ENCODE assay signal across 13 mouse cellular contexts in the genomic region with DNA sequence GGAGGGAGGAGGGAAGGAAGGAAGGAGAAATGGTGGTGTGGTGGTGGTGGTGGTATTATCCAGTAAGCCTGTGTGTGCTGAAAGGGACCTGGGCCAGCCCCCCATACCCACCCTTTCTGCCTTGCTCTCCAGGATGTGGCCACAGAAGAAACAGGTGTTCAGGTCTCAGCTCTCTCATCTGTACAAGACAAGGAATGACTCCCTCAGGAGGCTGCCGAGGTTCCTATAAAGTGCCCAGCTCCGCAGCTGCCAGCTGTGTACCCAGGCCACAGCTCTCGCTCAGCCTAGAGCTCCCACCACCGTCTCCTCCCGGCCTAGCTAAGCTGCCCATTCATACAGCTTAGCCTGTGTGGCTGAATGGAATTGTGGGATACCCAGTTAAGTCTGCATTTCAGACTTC.
"Had no signal": no experiment of that assay in that cellular context is flagged by ENCODE, and none has a peak within 500 bp of the region (broad histone marks: within the 10 kb centered on the region; RNA-seq: fewer than 3 reads in every experiment).

No protein-coding gene starts in this region.

- H3K9ac ChIP-seq: limb, embryonic 15.5 days; liver, embryonic 15.5 days; lung, embryonic 14.5 days; neural tube, embryonic 13.5 days had no signal

- H3K4me3 ChIP-seq: limb, embryonic 15.5 days; liver, embryonic 15.5 days; midbrain, embryonic 10.5 days; neural tube, embryonic 13.5 days had no signal

- ATAC-seq: hindbrain, embryonic 16.5 days; midbrain, embryonic 16.5 days had no signal

- H3K4me1 ChIP-seq: neural tube, embryonic 13.5 days had no signal

- H3K36me3 ChIP-seq: limb, embryonic 15.5 days; liver, embryonic 15.5 days; midbrain, embryonic 10.5 days; neural tube, embryonic 13.5 days had no signal

- H3K27ac ChIP-seq: limb, embryonic 15.5 days; midbrain, embryonic 10.5 days; neural tube, embryonic 13.5 days had no signal

- H3K27me3 ChIP-seq: limb, embryonic 15.5 days; neural tube, embryonic 13.5 days had no signal

- H3K4me2 ChIP-seq: limb, embryonic 15.5 days; liver, embryonic 15.5 days; lung, embryonic 14.5 days; neural tube, embryonic 13.5 days had no signal

- DNase-seq: kidney, adult 8-10 months; kidney, postnatal 25 days; lung, embryonic 14.5 days; lung, postnatal 10 days; lung, postnatal 4 days; retina, postnatal 1 day; right cerebral cortex, postnatal 25 days had no signal

- H3K9me3 ChIP-seq: limb, embryonic 15.5 days; liver, embryonic 15.5 days; midbrain, embryonic 10.5 days; neural tube, embryonic 13.5 days had no signal
